Mouse (Mus musculus) neural tube, embryonic 11.5 days (tissue): ENCODE data around the gene Abca3. TPM values are rescaled to one million over a fixed set of nuclear protein-coding genes. Genes with fewer than 3 reads are reported as not detected.

ENCODE experiments used
- ATAC-seq: fragments of 200-750 bp; cut with Nextera tagmentation; 2 replicates; pipeline ENCODE4 v1.8.0; 2017; ENCODE audit warnings: moderate number of reproducible peaks, mild to moderate bottlenecking, moderate TSS enrichment, moderate library complexity; ENCODE audit not compliant: insufficient read depth, low FRiP score, low TSS enrichment
- DNase-seq: peaks from one replicate; pipeline ENCODE4 v3.0.0-alpha.2; 2015; ENCODE audit warnings: low spot score
- H3K27ac ChIP-seq: fragments of 300-500 bp; sonication (generic); 2 replicates; pipeline ENCODE4 v1.5.1; 2014; ENCODE audit warnings: low read depth, mild to moderate bottlenecking, low read length
- H3K27me3 ChIP-seq: fragments of 300-500 bp; sonication (generic); 2 replicates; pipeline ENCODE4 v1.6.1; 2014; ENCODE audit warnings: mild to moderate bottlenecking, low read length, mixed read lengths; ENCODE audit not compliant: control insufficient read depth, insufficient read depth
- H3K36me3 ChIP-seq: fragments of 300-500 bp; sonication (generic); 2 replicates; pipeline ENCODE4 v1.6.1; 2014; ENCODE audit warnings: mild to moderate bottlenecking, low read length, moderate library complexity, mixed read lengths; ENCODE audit not compliant: control insufficient read depth, insufficient read depth
- H3K4me1 ChIP-seq: fragments of 300-500 bp; sonication (generic); 2 replicates; pipeline ENCODE4 v1.6.1; 2014; ENCODE audit warnings: low read length, mixed read lengths; ENCODE audit not compliant: control insufficient read depth, insufficient read depth
- H3K4me2 ChIP-seq: fragments of 300-500 bp; sonication (generic); 2 replicates; pipeline ENCODE4 v1.6.1; 2014; ENCODE audit warnings: low read depth, mild to moderate bottlenecking, moderate library complexity
- H3K4me3 ChIP-seq: fragments of 300-500 bp; sonication (generic); 2 replicates; pipeline ENCODE4 v1.5.1; 2014; ENCODE audit warnings: low read depth, low read length
- H3K9ac ChIP-seq: fragments of 300-500 bp; sonication (generic); 2 replicates; pipeline ENCODE4 v1.6.1; 2014; ENCODE audit warnings: mild to moderate bottlenecking, low read length
- H3K9me3 ChIP-seq: fragments of 300-500 bp; sonication (generic); 2 replicates; pipeline ENCODE4 v1.6.1; 2016; ENCODE audit warnings: low read length; ENCODE audit not compliant: control insufficient read depth
- WGBS: fragments of 180-500 bp; shearing (Covaris S2); extraction: QIAGEN DNeasy Blood & Tissue Kit; methylation state at CpG from one replicate; pipeline ENCODE4 v1.1.7; 2014; 5-methylcytosine and 5-hydroxymethylcytosine counted together
- polyA plus RNA-seq: library from polyadenylated mRNA; unstranded; fragments of >200 nt; fragmentation: Nextera tagmentation; extraction: Ambion mirVana; gene quantifications from 2 replicates; pipeline ENCODE4 v1.2.1, GENCODE M21; 2014

Gene Abca3
- polyA plus RNA-seq, 1 experiment from 2014 or later: 20.1 TPM

DNA sequence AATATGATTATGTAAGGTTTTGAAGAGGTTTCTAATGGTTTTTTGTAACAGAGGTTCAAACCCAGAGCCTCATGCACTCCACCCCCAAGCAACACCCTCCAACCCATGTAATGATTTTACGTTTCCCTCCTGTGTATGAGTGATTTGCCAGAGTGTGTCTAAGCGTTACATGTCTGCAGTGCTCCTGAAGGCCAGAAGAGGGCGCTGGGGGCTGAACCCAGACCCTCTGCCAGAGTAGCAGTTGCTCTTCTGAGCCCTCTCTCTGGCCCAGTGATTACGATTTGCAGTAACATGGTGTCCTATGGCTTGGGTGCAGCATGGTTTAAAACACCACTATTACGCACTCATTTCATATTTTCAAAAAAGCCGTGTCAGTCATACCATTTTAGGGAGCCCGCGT lies 39.4 kb downstream of the Abca3 start:
- no peaks in the 10 kb centered on the region for H3K27me3 ChIP-seq
- no peaks in the 10 kb centered on the region for H3K9me3 ChIP-seq
- no peak overlapping the region for H3K9ac ChIP-seq
- no peaks in the 10 kb centered on the region for H3K4me1 ChIP-seq
- H3K36me3 ChIP-seq: peaks cover 2% of the 10 kb centered on the region
- no peak overlapping the region for H3K27ac ChIP-seq
- DNase-seq (no peak), ATAC-seq (no peak)
- H3K4me3 ChIP-seq: no peak overlapping the region
- no peak overlapping the region for H3K4me2 ChIP-seq
- WGBS: 64% methylated on average over 8 of the region's 8 CpGs

DNA sequence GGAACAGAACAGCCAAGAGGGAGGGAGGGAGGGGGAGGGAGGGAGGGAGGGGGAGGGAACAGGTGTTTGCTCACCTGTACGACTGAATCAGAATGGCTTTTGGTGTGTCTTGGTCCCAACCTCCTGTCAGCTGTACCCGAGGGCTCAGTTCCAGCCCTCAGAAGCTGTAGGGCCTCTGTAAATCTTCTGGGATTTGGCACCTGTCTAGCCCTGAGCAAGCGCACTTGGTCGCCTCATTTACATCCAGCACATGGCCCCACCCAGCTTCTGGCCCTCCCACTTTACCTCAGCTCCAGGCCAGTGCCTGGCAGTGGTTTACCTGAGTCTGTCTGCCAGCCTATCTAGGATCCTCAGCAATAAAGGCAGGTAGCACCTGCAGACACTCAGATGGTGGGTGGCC lies 41.8 kb downstream of the Abca3 start:
- ATAC-seq (no peak), DNase-seq (no peak)
- Histone ChIP-seq H3K27me3 (no peaks in the 10 kb centered on the region), H3K36me3 (no peaks in the 10 kb centered on the region), H3K4me1 (no peaks in the 10 kb centered on the region), H3K9me3 (no peaks in the 10 kb centered on the region), H3K9ac (no peak overlapping the region), H3K4me3 (no peak overlapping the region), H3K27ac (no peak overlapping the region), H3K4me2 (no peak overlapping the region)
- WGBS: 34% methylated on average over 4 of the region's 4 CpGs

DNA sequence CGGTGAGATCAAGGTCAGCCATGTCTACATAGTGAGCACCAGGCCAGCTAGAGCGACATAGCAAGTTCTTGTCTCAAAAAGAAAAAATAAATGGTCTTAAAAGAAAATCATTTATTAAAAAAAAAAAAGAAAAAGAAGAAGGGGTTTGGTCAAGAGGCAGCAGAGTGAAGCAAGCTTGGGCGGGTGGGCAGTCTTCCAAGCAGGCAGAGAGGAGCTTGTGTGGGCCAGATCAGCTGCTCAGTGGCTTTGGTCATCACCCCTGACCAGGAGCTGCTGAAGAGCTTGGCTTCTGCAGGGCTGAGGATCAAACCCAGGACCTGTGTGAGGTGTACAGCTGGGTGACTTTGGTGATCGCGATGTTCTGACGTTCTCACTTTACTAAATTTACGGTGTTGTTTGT lies 42.7 kb downstream of the Abca3 start:
- DNase-seq (no peak), ATAC-seq (no peak)
- Histone ChIP-seq H3K27ac (no peak overlapping the region), H3K4me3 (no peak overlapping the region), H3K4me2 (no peak overlapping the region), H3K27me3 (no peaks in the 10 kb centered on the region), H3K9me3 (no peaks in the 10 kb centered on the region), H3K4me1 (no peaks in the 10 kb centered on the region), H3K36me3 (no peaks in the 10 kb centered on the region), H3K9ac (no peak overlapping the region)
- 86% methylated on average over 7 of the region's 7 CpGs for WGBS

DNA sequence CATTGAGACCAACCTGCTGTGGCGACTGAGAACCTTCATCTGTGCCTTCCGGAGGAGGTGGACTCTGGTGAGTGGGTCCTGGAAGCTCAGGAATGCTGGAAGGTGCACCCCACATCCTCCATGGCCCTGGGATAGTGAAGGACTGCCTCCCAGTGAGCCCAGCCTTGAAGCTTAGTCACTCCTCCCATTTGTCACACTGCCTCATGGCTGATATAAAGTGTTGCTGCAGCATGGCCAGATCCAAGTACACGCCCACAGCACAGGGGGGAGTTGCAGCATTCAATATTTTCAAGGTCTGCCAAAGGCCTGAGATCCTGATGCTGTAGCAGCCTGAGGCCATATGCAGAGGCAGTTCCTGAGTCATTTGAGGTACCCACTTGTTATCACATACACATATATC lies 50.6 kb downstream of the Abca3 start:
- 71% methylated on average over 3 of the region's 3 CpGs for WGBS
- H3K4me2 ChIP-seq: no peak overlapping the region
- no peak for DNase-seq

DNA sequence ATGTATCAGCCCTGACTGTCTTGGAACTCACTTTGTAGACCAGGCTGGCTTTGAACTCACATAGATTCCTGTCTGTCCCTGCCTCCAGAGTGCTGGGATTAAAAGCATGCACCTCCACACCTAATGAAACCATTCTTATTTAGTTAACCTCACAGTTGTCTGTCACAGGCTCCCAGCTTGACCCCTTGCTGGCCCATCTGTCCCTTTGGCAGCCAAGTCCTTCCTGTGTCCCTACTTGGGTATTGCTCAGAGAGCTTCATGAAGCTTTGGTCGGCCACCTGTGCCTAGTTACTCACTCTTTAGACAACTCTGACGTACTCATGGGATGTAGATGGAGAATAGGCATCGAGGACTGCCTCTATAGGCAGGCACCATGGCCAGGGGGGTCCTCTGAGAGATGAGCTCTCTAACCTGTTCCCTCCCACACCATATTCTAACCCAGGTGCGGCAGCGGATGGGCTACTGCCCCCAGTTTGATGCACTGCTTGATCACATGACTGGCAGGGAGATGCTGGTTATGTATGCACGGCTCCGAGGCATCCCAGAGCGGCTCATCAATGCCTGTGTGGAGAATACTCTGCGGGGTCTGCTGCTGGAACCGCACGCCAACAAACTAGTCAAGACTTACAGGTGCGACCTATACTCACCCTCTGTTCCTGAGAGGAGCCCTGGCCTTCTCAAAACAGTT lies 55.5 kb downstream of the Abca3 start:
- H3K9me3 ChIP-seq: no peaks in the 10 kb centered on the region
- H3K27me3 ChIP-seq: no peaks in the 10 kb centered on the region
- H3K4me2 ChIP-seq: no peak overlapping the region
- no peak overlapping the region for H3K27ac ChIP-seq
- H3K36me3 ChIP-seq: peaks cover 3% of the 10 kb centered on the region
- 90% methylated on average over 12 of the region's 12 CpGs for WGBS
- DNase-seq: no peak
- H3K4me3 ChIP-seq: no peak overlapping the region
- no peak overlapping the region; the same call in 1 of the 2 replicates for H3K9ac ChIP-seq
- ATAC-seq: no peak
- no peaks in the 10 kb centered on the region for H3K4me1 ChIP-seq

More for the DNA sequence above, 50.6 kb downstream of the Abca3 start:
- H3K27me3 ChIP-seq: no peaks in the 10 kb centered on the region
- H3K9me3 ChIP-seq: no peaks in the 10 kb centered on the region
- ATAC-seq: no peak
- no peak overlapping the region for H3K27ac ChIP-seq
- H3K9ac ChIP-seq: no peak overlapping the region
- no peak overlapping the region for H3K4me3 ChIP-seq
- H3K4me1 ChIP-seq: no peaks in the 10 kb centered on the region
- 0 out of 2 replicates have a peak, but pooled peaks cover 2% of the 10 kb centered on the region for H3K36me3 ChIP-seq

- 0 out of 2 replicates have a peak overlapping the region, but pooled peaks have one; percentile 54 for H3K27ac ChIP-seq
- peaks cover 10% of the 10 kb centered on the region; the same call in 1 of the 2 replicates for H3K4me1 ChIP-seq
- H3K4me2 ChIP-seq: peak overlapping the region; percentile 87
- H3K4me3 ChIP-seq: peak overlapping the region; percentile 71
- ATAC-seq (0 out of 2 replicates have a peak, but pooled peaks have one; percentile 22), DNase-seq (no peak)
- H3K27me3 ChIP-seq: no peaks in the 10 kb centered on the region
- peak overlapping the region; percentile 65 for H3K9ac ChIP-seq
- 35% methylated on average over 22 of the region's 22 CpGs for WGBS
- H3K36me3 ChIP-seq: peaks cover 3% of the 10 kb centered on the region; the same call in 1 of the 2 replicates
- no peaks in the 10 kb centered on the region for H3K9me3 ChIP-seq
Observed at GRCm38 (mm10) chr17:24413557-24414211, 61.9 kb downstream of the Abca3 start.

DNA sequence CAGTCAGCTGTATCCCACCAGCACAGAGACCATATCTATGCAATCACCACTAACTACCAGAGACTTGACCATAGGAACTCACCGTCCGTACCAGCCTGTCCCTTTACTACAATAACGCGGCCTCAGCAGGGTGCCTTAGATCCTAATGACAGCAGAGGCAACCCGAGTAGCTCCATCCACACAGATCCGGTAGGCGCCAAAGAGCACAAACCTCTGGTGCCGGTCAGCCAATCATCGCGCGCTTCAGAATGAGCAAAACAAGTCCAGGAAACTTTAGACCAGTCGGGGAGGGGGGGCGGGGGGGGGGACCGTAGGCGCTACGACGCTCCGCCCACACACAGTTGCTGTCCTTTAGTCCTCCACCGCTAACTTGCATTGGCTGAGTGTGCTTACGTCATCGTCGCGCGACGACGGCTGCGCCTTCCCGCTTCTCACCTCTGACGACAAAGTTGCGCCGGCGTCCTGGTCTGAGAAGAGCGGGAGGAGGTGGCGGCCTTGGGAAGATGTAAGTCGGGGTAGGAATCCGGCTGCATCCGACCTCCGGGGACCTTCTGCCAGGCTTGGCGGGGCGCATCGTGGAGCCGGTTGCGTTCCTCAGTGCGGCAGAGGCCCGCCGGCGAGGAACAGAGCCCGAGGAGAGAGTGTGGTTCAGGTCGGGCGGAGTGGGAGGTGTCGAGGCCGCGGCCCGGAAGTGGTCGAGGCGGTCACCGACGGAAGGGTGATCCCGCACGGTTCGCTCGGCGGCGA lies 62.7 kb downstream of the Abca3 start, which contains the start of gene Rnps1:
TSS of gene Rnps1 (plus strand) at position 336 of the 747 bp plus-strand sequence.
- H3K27me3 ChIP-seq: no peaks in the 10 kb centered on the region
- peaks cover 10% of the 10 kb centered on the region; the same call in 1 of the 2 replicates for H3K4me1 ChIP-seq
- DNase-seq (peak; percentile 99), ATAC-seq (peak; percentile 96)
- peak within 1 kb of the TSS; percentile 71 for H3K4me3 ChIP-seq
- no peaks in the 10 kb centered on the region for H3K9me3 ChIP-seq
- peak within 1 kb of the TSS; percentile 74 for H3K9ac ChIP-seq
- under 1% methylated on average over 64 of the region's 64 CpGs for WGBS
- H3K27ac ChIP-seq: peak within 1 kb of the TSS; percentile 85
- peak within 1 kb of the TSS; percentile 87 for H3K4me2 ChIP-seq
- peaks cover 9% of the 10 kb centered on the region for H3K36me3 ChIP-seq

- ATAC-seq (no peak), DNase-seq (no peak)
- no peaks in the 10 kb centered on the region for H3K9me3 ChIP-seq
- peak overlapping the region; percentile 85 for H3K27ac ChIP-seq
- H3K4me1 ChIP-seq: peaks cover 10% of the 10 kb centered on the region; the same call in 1 of the 2 replicates
- H3K4me2 ChIP-seq: peak overlapping the region; percentile 87
- WGBS: under 1% methylated on average over 21 of the region's 21 CpGs
- peaks cover 15% of the 10 kb centered on the region for H3K36me3 ChIP-seq
- no peaks in the 10 kb centered on the region for H3K27me3 ChIP-seq
- peak overlapping the region; percentile 74 for H3K9ac ChIP-seq
- H3K4me3 ChIP-seq: peak overlapping the region; percentile 71
Observed at GRCm38 (mm10) chr17:24415011-24415410, 63.3 kb downstream of the Abca3 start.
